Mouse (Mus musculus) MEL (cell line): ENCODE measurements around the gene Cep95. TPM values are rescaled to one million over a fixed set of nuclear protein-coding genes. Genes with fewer than 3 reads are reported as not detected.

Experiments used
- DNase-seq: peaks from one replicate; pipeline ENCODE4 v3.0.0; 2011; ENCODE audit warnings: low read depth, low spot score
- H3K27ac ChIP-seq: 2 replicates; pipeline ENCODE4 v1.5.1; 2012; ENCODE audit warnings: low read depth, mild to moderate bottlenecking, control low read depth, low read length, moderate library complexity; ENCODE audit not compliant: control insufficient read depth
- H3K27me3 ChIP-seq, 2 experiments: fragments of 150-350 bp in 1 of 2; sonication (generic) in 1 of 2; 2 replicates each; pipeline ENCODE4 v1.6.1; 2012; ENCODE audit warnings: low read length in 2 of 2, mild to moderate bottlenecking in 2 of 2, improper control_type of control experiment in 1 of 2, moderate library complexity in 1 of 2; ENCODE audit not compliant: insufficient read depth in 2 of 2, control insufficient read depth in 1 of 2
- H3K36me3 ChIP-seq, 2 experiments: 2 replicates each; pipeline ENCODE4 v1.6.1; 2012 to 2014; ENCODE audit warnings: low read length in 2 of 2, improper control_type of control experiment in 1 of 2, inconsistent platforms in 1 of 2, mild to moderate bottlenecking in 1 of 2; ENCODE audit not compliant: insufficient read depth in 2 of 2, control insufficient read depth in 1 of 2
- H3K4me1 ChIP-seq, 2 experiments: fragments of 150-350 bp in 1 of 2; sonication (generic) in 1 of 2; 2 replicates each; pipeline ENCODE4 v1.6.1; 2012; ENCODE audit warnings: low read length in 2 of 2, improper control_type of control experiment in 1 of 2, mild to moderate bottlenecking in 1 of 2; ENCODE audit not compliant: insufficient read depth in 2 of 2, control insufficient read depth in 1 of 2
- H3K4me3 ChIP-seq, 2 experiments: fragments of 150-350 bp in 1 of 2; sonication (generic) in 1 of 2; 2 replicates each; pipeline ENCODE4 v1.5.1; 2012; ENCODE audit warnings: low read depth in 2 of 2, low read length in 2 of 2, mild to moderate bottlenecking in 2 of 2, moderate library complexity in 2 of 2, control low read depth in 1 of 2, improper control_type of control experiment in 1 of 2; ENCODE audit not compliant: control insufficient read depth in 1 of 2, insufficient read depth in 1 of 2
- H3K79me2 ChIP-seq: 2 replicates; pipeline ENCODE4 v1.6.1; 2012; ENCODE audit warnings: mild to moderate bottlenecking, low read length, moderate library complexity; ENCODE audit not compliant: control insufficient read depth, poor library complexity, insufficient read depth
- H3K9ac ChIP-seq: 2 replicates; pipeline ENCODE4 v1.6.1; 2012; ENCODE audit warnings: low read depth, mild to moderate bottlenecking, control low read depth, low read length, moderate library complexity; ENCODE audit not compliant: control insufficient read depth, poor library complexity, severe bottlenecking
- H3K9me3 ChIP-seq: fragments of 150-350 bp; sonication (generic); replicated peaks from 2 replicates; pipeline ENCODE4 v1.6.1; 2012; ENCODE audit warnings: mild to moderate bottlenecking, low read length, improper control_type of control experiment, moderate library complexity; ENCODE audit not compliant: insufficient read depth
- CHD1 ChIP-seq: IDR thresholded peaks from 2 replicates; pipeline ENCODE4 v1.6.1; 2012; ENCODE audit warnings: low read depth, mild to moderate bottlenecking, inconsistent platforms, low read length, improper control_type of control experiment
- CTCF ChIP-seq, 3 experiments: IDR thresholded peaks in 2 of 3; conservative IDR thresholded peaks in 1 of 3; 2 replicates each; pipeline ENCODE4 v1.5.1; 2011 to 2012; ENCODE audit warnings: low read length in 3 of 3, low read depth in 2 of 3, mild to moderate bottlenecking in 2 of 3, improper control_type of control experiment in 1 of 3, inconsistent platforms in 1 of 3, mixed read lengths in 1 of 3, moderate library complexity in 1 of 3; ENCODE audit not compliant: control insufficient read depth in 1 of 3, insufficient read depth in 1 of 3, poor library complexity in 1 of 3, severe bottlenecking in 1 of 3
- E2F4 ChIP-seq: IDR thresholded peaks from 2 replicates; pipeline ENCODE4 v1.6.1; 2011; ENCODE audit warnings: low read depth, low read length, improper control_type of control experiment, borderline replicate concordance
- EP300 ChIP-seq, 2 experiments: IDR thresholded peaks; 2 replicates each; pipeline ENCODE4 v1.6.1; 2011; ENCODE audit warnings: improper control_type of control experiment in 2 of 2, low read length in 2 of 2, low read depth in 1 of 2, mild to moderate bottlenecking in 1 of 2
- ETS1 ChIP-seq: IDR thresholded peaks from 2 replicates; pipeline ENCODE4 v1.6.1; 2012; ENCODE audit warnings: low read depth, mild to moderate bottlenecking, inconsistent platforms, low read length, improper control_type of control experiment, moderate library complexity
- GABPA ChIP-seq: IDR thresholded peaks from 2 replicates; pipeline ENCODE4 v1.6.1; 2012; ENCODE audit warnings: low read depth, mild to moderate bottlenecking, inconsistent platforms, low read length, improper control_type of control experiment, moderate library complexity
- GATA1 ChIP-seq: IDR thresholded peaks from 2 replicates; pipeline ENCODE4 v1.6.1; 2011; ENCODE audit warnings: low read depth, low read length, improper control_type of control experiment
- HCFC1 ChIP-seq: IDR thresholded peaks from 2 replicates; pipeline ENCODE4 v1.6.1; 2012; ENCODE audit warnings: low read depth, mild to moderate bottlenecking, inconsistent platforms, low read length, improper control_type of control experiment, moderate library complexity
- KAT2A ChIP-seq: conservative IDR thresholded peaks from 2 replicates; pipeline ENCODE4 v1.6.1; 2012; ENCODE audit warnings: low read depth, low read length, improper control_type of control experiment, inconsistent platforms
- MAFK ChIP-seq: IDR thresholded peaks from 2 replicates; pipeline ENCODE4 v1.6.1; 2011; ENCODE audit warnings: low read depth, mild to moderate bottlenecking, low read length, improper control_type of control experiment, borderline replicate concordance
- MAX ChIP-seq: IDR thresholded peaks from 2 replicates; pipeline ENCODE4 v1.6.1; 2011; ENCODE audit warnings: low read length, improper control_type of control experiment
- MAZ ChIP-seq: IDR thresholded peaks from 2 replicates; pipeline ENCODE4 v1.6.1; 2012; ENCODE audit warnings: low read depth, mild to moderate bottlenecking, inconsistent platforms, low read length, improper control_type of control experiment
- MXI1 ChIP-seq: IDR thresholded peaks from 2 replicates; pipeline ENCODE4 v1.6.1; 2011; ENCODE audit warnings: mild to moderate bottlenecking, low read depth, low read length, improper control_type of control experiment
- MYB ChIP-seq: IDR thresholded peaks from 2 replicates; pipeline ENCODE4 v1.6.1; 2011; ENCODE audit warnings: mild to moderate bottlenecking, low read depth, low read length, improper control_type of control experiment
- MYC ChIP-seq: IDR thresholded peaks from 2 replicates; pipeline ENCODE4 v1.6.1; 2011; ENCODE audit warnings: low read depth, mild to moderate bottlenecking, low read length, improper control_type of control experiment, moderate library complexity
- POLR2AphosphoS5 ChIP-seq: IDR thresholded peaks from 2 replicates; pipeline ENCODE4 v1.6.1; 2012; ENCODE audit warnings: low read depth, borderline replicate concordance, mild to moderate bottlenecking, inconsistent platforms, low read length, moderate library complexity, mixed read lengths
- RAD21 ChIP-seq: IDR thresholded peaks from 2 replicates; pipeline ENCODE4 v1.6.1; 2011; ENCODE audit warnings: mild to moderate bottlenecking, low read depth, low read length, improper control_type of control experiment
- RCOR1 ChIP-seq: IDR thresholded peaks from 2 replicates; pipeline ENCODE4 v1.6.1; 2012; ENCODE audit warnings: low read depth, mild to moderate bottlenecking, inconsistent platforms, low read length, improper control_type of control experiment
- SMC3 ChIP-seq: IDR thresholded peaks from 2 replicates; pipeline ENCODE4 v1.6.1; 2011; ENCODE audit warnings: low read depth, low read length, improper control_type of control experiment
- TAL1 ChIP-seq: IDR thresholded peaks from 2 replicates; pipeline ENCODE4 v1.6.1; 2012; ENCODE audit warnings: mild to moderate bottlenecking, inconsistent platforms, low read length, moderate library complexity, mixed read lengths
- TCF12 ChIP-seq: IDR thresholded peaks from 2 replicates; pipeline ENCODE4 v1.6.1; 2014; ENCODE audit warnings: low read depth, mild to moderate bottlenecking, inconsistent platforms, low read length, improper control_type of control experiment, moderate library complexity
- UBTF ChIP-seq: IDR thresholded peaks from 2 replicates; pipeline ENCODE4 v1.6.1; 2012; ENCODE audit warnings: low read depth, mild to moderate bottlenecking, inconsistent platforms, low read length, improper control_type of control experiment, moderate library complexity, borderline replicate concordance; ENCODE audit not compliant: insufficient read depth
- USF1 ChIP-seq: IDR thresholded peaks from 2 replicates; pipeline ENCODE4 v1.6.1; 2014; ENCODE audit warnings: low read depth, mild to moderate bottlenecking, inconsistent platforms, low read length, improper control_type of control experiment, moderate library complexity
- USF2 ChIP-seq, 2 experiments: IDR thresholded peaks; 2 replicates each; pipeline ENCODE4 v1.6.1; 2011 to 2012; ENCODE audit warnings: improper control_type of control experiment in 2 of 2, low read length in 2 of 2, borderline replicate concordance in 1 of 2, inconsistent platforms in 1 of 2, low read depth in 1 of 2, mild to moderate bottlenecking in 1 of 2; ENCODE audit not compliant: insufficient read depth in 1 of 2
- ZC3H11A ChIP-seq: IDR thresholded peaks from 2 replicates; pipeline ENCODE4 v1.6.1; 2012; ENCODE audit warnings: low read depth, mild to moderate bottlenecking, inconsistent platforms, low read length, improper control_type of control experiment
- ZNF384 ChIP-seq: IDR thresholded peaks from 2 replicates; pipeline ENCODE4 v1.6.1; 2012; ENCODE audit warnings: low read depth, mild to moderate bottlenecking, inconsistent platforms, low read length, improper control_type of control experiment
- polyA plus RNA-seq, 2 experiments: library from polyadenylated mRNA; stranded (reverse) in 1 of 2; unstranded in 1 of 2; fragments of >175 nt in 1 of 2; fragments of >200 nt in 1 of 2; gene quantifications; 2 replicates each; pipeline versions ENCODE4 v1.2.1 to v1.2.4; 2012; ENCODE audit warnings: low replicate concordance in 2 of 2, low read depth in 1 of 2; ENCODE audit not compliant: insufficient read length in 2 of 2, insufficient read depth in 1 of 2, missing spikeins in 1 of 2
- total RNA-seq: library from RNA; depleted of rRNA; stranded (reverse); fragments of 300-350 nt; gene quantifications from 2 replicates; pipeline ENCODE4 v1.2.3, GENCODE M21; 2012

Cep95 gene
- total and polyA plus RNA-seq, 3 experiments, result 11.6 to 12.9 TPM; not detected in 1

GRCm38 (mm10) chr11:106778589-106779387 lies 10.3 kb upstream of the Cep95 start:
- Histone ChIP-seq H3K4me3 (peak overlapping the region; percentile 70 to 75), H3K9ac (peak overlapping the region; percentile 92), H3K36me3 (peaks cover 34 to 35% of the 10 kb centered on the region in 2 experiments), H3K4me1 (peaks cover 3 to 7% of the 10 kb centered on the region in 2 experiments; a peak in 3 of 4 replicates), H3K27me3 (no peaks in the 10 kb centered on the region), H3K79me2 (peaks cover 25% of the 10 kb centered on the region), H3K9me3 (no peaks in the 10 kb centered on the region), H3K27ac (peak overlapping the region; percentile 82)
- no peak for DNase-seq
- no peak for TF ChIP-seq SMC3
- TF ChIP-seq CHD1, result 0 out of 2 replicates have a peak, but pooled peaks have one; percentile 57
- no peak for TF ChIP-seq ZC3H11A
- no peak for TF ChIP-seq GATA1
- no peak for TF ChIP-seq KAT2A
- TF ChIP-seq HCFC1, result no peak
- no peak for TF ChIP-seq TAL1
- 0 out of 2 replicates have a peak, but pooled peaks have one; percentile 91 for TF ChIP-seq UBTF
- TF ChIP-seq ZNF384, result peak; percentile 88; the same call in 1 of the 2 replicates
- TF ChIP-seq MAX, result peak; percentile 32; the same call in 1 of the 2 replicates
- peak; percentile 72; the same call in 1 of the 2 replicates for TF ChIP-seq MYC
- TF ChIP-seq RAD21, result no peak
- 0 out of 2 replicates have a peak, but pooled peaks have one; percentile 23 for TF ChIP-seq TCF12
- no peak for TF ChIP-seq ETS1
- peak; percentile 39; the same call in 1 of the 2 replicates for TF ChIP-seq USF1
- TF ChIP-seq MXI1, result peak; percentile 73
- no peak for TF ChIP-seq MAFK

GRCm38 (mm10) chr11:106779388-106780088 lies 9.5 kb upstream of the Cep95 start, which contains the start of gene Polg2:
TSS of gene Polg2 (minus strand) at chr11:106779537.
- Histone ChIP-seq H3K9ac (peak within 1 kb of the TSS; percentile 92), H3K79me2 (peaks cover 25% of the 10 kb centered on the region), H3K4me1 (peaks cover 3 to 7% of the 10 kb centered on the region in 2 experiments; a peak in 3 of 4 replicates), H3K27me3 (no peaks in the 10 kb centered on the region), H3K27ac (peak within 1 kb of the TSS; percentile 82), H3K9me3 (no peaks in the 10 kb centered on the region), H3K36me3 (peaks cover 42 to 43% of the 10 kb centered on the region in 2 experiments), H3K4me3 (peak within 1 kb of the TSS; percentile 70 to 75)
- peak; percentile 99 for DNase-seq
- TF ChIP-seq GABPA, result no peak
- no peak for TF ChIP-seq ZC3H11A
- no peak; a peak in 1 of 6 replicates for TF ChIP-seq CTCF (IDR thresholded peaks at IDR 0.05 in 2 of 3, conservative IDR thresholded peaks at IDR 0.05 in 1 of 3; ENCODE audit: control insufficient read depth in 1 of 3, insufficient read depth in 1 of 3, low read depth in 2 of 3, low read length in 3 of 3, poor library complexity in 1 of 3, severe bottlenecking in 1 of 3)
- peak; percentile 84 for TF ChIP-seq MAZ
- TF ChIP-seq RAD21, result no peak
- TF ChIP-seq MYB, result no peak
- peak; percentile 71; the same call in 1 of the 2 replicates for TF ChIP-seq ZNF384
- TF ChIP-seq USF2 (IDR thresholded peaks at IDR 0.05; ENCODE audit: borderline replicate concordance in 1 of 2, insufficient read depth in 1 of 2, low read depth in 1 of 2, low read length in 2 of 2), result no peak
- peak; percentile 81 for TF ChIP-seq TCF12
- TF ChIP-seq EP300 (IDR thresholded peaks at IDR 0.05; ENCODE audit: low read depth in 1 of 2, low read length in 2 of 2), result peak in 1 of 2 experiments; percentile 57; a peak in 2 of 4 replicates
- TF ChIP-seq E2F4, result no peak
- peak; percentile 93 for TF ChIP-seq POLR2AphosphoS5
- TF ChIP-seq SMC3, result peak; percentile 17
- peak; percentile 73 for TF ChIP-seq MXI1
- TF ChIP-seq MYC, result peak; percentile 68; the same call in 1 of the 2 replicates
- TF ChIP-seq TAL1, result no peak
- TF ChIP-seq RCOR1, result peak; percentile 54; the same call in 1 of the 2 replicates
